Mouse (Mus musculus) common myeloid progenitor, adult 5-6 weeks (primary cell): Measurements from ENCODE around the gene Ryr2. TPM values are rescaled to one million over a fixed set of nuclear protein-coding genes. Genes with fewer than 3 reads are reported as not detected.

Source experiments
- total RNA-seq: library from RNA; stranded (forward); fragments of 200-1000, 187-1606 nt; gene quantifications from 2 replicates; pipeline ENCODE4 v1.2.3, GENCODE M21; 2017

The Ryr2 gene
- total RNA-seq, 1 experiment from 2014 or later = not detected

Other genes starting within 250 kb of the Ryr2 start
- gene Mtr, start 151.2 kb upstream of the Ryr2 start, total RNA-seq = 44.8 and 58.3 TPM in 2 replicates
- not detected in 2 replicates for gene Actn2, start 233.8 kb upstream of the Ryr2 start, total RNA-seq